Mouse (Mus musculus): ENCODE results near the gene Stap2.

Gene Stap2

GRCm38 (mm10) chr17:56007444-56008355 is 2.3 kb upstream of the Stap2 start:
- DNase-seq (ENCODE audit: low spot score): no peak

- DNase-seq (ENCODE audit: low spot score): no peak
These were observed 1.6 kb upstream of the Stap2 start for GRCm38 (mm10) chr17:56006956-56007355.

- no peak for DNase-seq (ENCODE audit: low spot score)
These were observed 2.4 kb downstream of the Stap2 start for GRCm38 (mm10) chr17:56003000-56003399.

GRCm38 (mm10) chr17:55999794-56000499 is 5.4 kb downstream of the Stap2 start:
- DNase-seq (ENCODE audit: low spot score): no peak

GRCm38 (mm10) chr17:55996007-55996406 is 9.4 kb downstream of the Stap2 start:
- peak; percentile 43 for DNase-seq (ENCODE audit: low spot score)

GRCm38 (mm10) chr17:55990278-55990898 is 15.0 kb downstream of the Stap2 start:
- no peak for DNase-seq (ENCODE audit: low spot score)

GRCm38 (mm10) chr17:55986030-55986961 is 19.1 kb downstream of the Stap2 start, which contains the start of gene Fsd1:
Gene Fsd1, plus strand, starts transcription at chr17:55986509.
- DNase-seq (ENCODE audit: low spot score): no peak

- no peak for DNase-seq (ENCODE audit: low spot score)
These were observed 28.1 kb downstream of the Stap2 start for GRCm38 (mm10) chr17:55977301-55977700.

GRCm38 (mm10) chr17:55976255-55976862 is 29.0 kb downstream of the Stap2 start:
- peak; percentile 76 for DNase-seq (ENCODE audit: low spot score)

GRCm38 (mm10) chr17:55971453-55971852 is 33.9 kb downstream of the Stap2 start:
- no peak for DNase-seq (ENCODE audit: low spot score)

- DNase-seq (ENCODE audit: low spot score): no peak
These were observed 35.2 kb downstream of the Stap2 start, which contains the start of gene Shd for GRCm38 (mm10) chr17:55969966-55970891. Gene Shd, plus strand, starts transcription at chr17:55970467.

GRCm38 (mm10) chr17:55969560-55969959 is 35.8 kb downstream of the Stap2 start:
- DNase-seq (ENCODE audit: low spot score): no peak

GRCm38 (mm10) chr17:55968210-55968609 is 37.2 kb downstream of the Stap2 start:
- no peak for DNase-seq (ENCODE audit: low spot score)

- no peak for DNase-seq (ENCODE audit: low spot score)
These were observed 38.2 kb downstream of the Stap2 start for GRCm38 (mm10) chr17:55967186-55967585.

GRCm38 (mm10) chr17:55964996-55965395 is 40.4 kb downstream of the Stap2 start:
- DNase-seq (ENCODE audit: low spot score): no peak

GRCm38 (mm10) chr17:55964496-55964895 is 40.9 kb downstream of the Stap2 start:
- DNase-seq (ENCODE audit: low spot score): no peak

GRCm38 (mm10) chr17:55963171-55963570 is 42.2 kb downstream of the Stap2 start:
- peak; percentile 52 for DNase-seq (ENCODE audit: low spot score)

GRCm38 (mm10) chr17:55961631-55962030 is 43.8 kb downstream of the Stap2 start:
- no peak for DNase-seq (ENCODE audit: low spot score)

GRCm38 (mm10) chr17:55960791-55961190 is 44.6 kb downstream of the Stap2 start:
- no peak for DNase-seq (ENCODE audit: low spot score)

All from adipocyte (in vitro differentiated cells).